Mouse (Mus musculus): ENCODE data around the gene Khnyn. TPM values are rescaled to one million over a fixed set of nuclear protein-coding genes. Genes with fewer than 3 reads are reported as not detected.

The Khnyn gene
- polyA plus RNA-seq, 1 experiment from 2014 or later: 5.1 TPM

DNA sequence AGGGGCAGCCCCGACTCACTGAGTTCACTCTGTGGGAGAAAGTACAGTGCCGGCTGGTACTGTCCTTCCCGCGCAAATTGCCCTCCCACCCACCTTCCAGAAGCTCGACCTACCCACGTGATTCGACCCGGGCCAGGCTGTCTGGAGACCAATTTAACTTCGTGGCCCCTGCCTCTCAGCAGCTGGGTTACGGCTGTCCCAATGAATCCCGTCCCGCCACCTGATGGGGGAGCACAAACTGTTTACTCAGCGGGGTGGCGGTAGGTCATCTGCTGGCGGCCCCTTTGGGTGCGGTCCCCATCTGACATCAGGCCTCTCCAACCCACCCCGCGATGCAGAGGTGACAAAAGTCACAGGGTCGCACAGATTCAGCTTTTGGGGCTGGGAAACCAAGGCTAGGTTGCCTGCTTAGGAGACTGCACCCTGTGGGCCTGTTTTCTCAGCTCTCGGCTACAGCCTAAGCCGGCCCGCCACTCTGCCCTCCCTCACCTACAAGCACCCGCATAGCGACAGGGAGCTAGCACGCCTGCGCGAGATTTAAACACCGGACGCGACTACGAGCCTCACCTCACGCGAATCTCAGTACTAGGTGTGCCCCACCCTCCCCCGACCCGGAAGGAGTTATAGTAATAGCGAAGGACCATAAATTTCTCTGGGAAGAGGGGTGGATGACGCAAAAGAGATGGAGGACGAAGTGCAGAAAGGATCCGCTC lies 15.1 kb downstream of the Khnyn start, which contains the start of gene Sdr39u1:
Gene Sdr39u1 (minus strand): TSS at position 593 of the 713 bp plus-strand sequence.
- Histone ChIP-seq H3K9me3 (ENCODE audit: control insufficient read depth) (no peaks in the 10 kb centered on the region), H3K4me3 (ENCODE audit: low read depth, low read length) (peak within 1 kb of the TSS; percentile 53), H3K27me3 (replicated peaks; ENCODE audit: control insufficient read depth, insufficient read depth, low read length) (no peaks in the 10 kb centered on the region), H3K4me2 (replicated peaks; ENCODE audit: low read depth) (peak within 1 kb of the TSS; percentile 92), H3K27ac (ENCODE audit: low read depth, low read length) (peak within 1 kb of the TSS; percentile 84), H3K36me3 (ENCODE audit: control insufficient read depth, insufficient read depth) (peaks cover 28% of the 10 kb centered on the region), H3K4me1 (replicated peaks; ENCODE audit: control insufficient read depth, insufficient read depth, low read length) (peaks cover 4% of the 10 kb centered on the region), H3K9ac (ENCODE audit: low read depth, low read length) (peak within 1 kb of the TSS; percentile 75)
- under 1% methylated on average over 39 of the region's 39 CpGs for WGBS
- peak; percentile 13; the same call in 1 of the 2 replicates for TF ChIP-seq CTCF (IDR thresholded peaks at IDR 0.05; ENCODE audit: low read depth)
- ATAC-seq: peak; percentile 91

DNA sequence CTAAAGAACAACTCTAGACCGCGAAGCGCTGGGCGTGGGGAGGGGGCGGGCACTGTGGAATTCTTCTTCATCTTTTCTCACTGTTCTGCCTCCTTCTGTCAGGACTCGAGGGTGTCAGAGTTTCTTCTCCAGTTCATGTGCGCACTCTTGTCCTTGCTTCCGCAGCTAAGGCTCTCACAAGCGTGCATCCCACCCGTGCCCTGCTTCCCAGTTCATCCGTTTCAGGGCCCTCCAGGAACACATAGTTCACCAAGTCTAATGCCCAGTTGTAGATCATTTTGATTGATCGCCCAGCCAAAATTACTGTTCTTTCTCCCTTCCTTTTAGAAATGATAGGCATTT lies 15.6 kb downstream of the Khnyn start:
- no peak for TF ChIP-seq CTCF (IDR thresholded peaks at IDR 0.05; ENCODE audit: low read depth)
- Histone ChIP-seq H3K9me3 (ENCODE audit: control insufficient read depth) (no peaks in the 10 kb centered on the region), H3K4me1 (replicated peaks; ENCODE audit: control insufficient read depth, insufficient read depth, low read length) (peaks cover 4% of the 10 kb centered on the region), H3K27ac (ENCODE audit: low read depth, low read length) (peak overlapping the region; percentile 84), H3K9ac (ENCODE audit: low read depth, low read length) (peak overlapping the region; percentile 75; the same call in 1 of the 2 replicates), H3K36me3 (ENCODE audit: control insufficient read depth, insufficient read depth) (peaks cover 22% of the 10 kb centered on the region; the same call in 1 of the 2 replicates), H3K4me2 (replicated peaks; ENCODE audit: low read depth) (peak overlapping the region; percentile 92), H3K4me3 (ENCODE audit: low read depth, low read length) (peak overlapping the region; percentile 53), H3K27me3 (replicated peaks; ENCODE audit: control insufficient read depth, insufficient read depth, low read length) (no peaks in the 10 kb centered on the region)
- WGBS: 5% methylated on average over 12 of the region's 12 CpGs
- ATAC-seq: peak; percentile 1; the same call in 1 of the 2 replicates

DNA sequence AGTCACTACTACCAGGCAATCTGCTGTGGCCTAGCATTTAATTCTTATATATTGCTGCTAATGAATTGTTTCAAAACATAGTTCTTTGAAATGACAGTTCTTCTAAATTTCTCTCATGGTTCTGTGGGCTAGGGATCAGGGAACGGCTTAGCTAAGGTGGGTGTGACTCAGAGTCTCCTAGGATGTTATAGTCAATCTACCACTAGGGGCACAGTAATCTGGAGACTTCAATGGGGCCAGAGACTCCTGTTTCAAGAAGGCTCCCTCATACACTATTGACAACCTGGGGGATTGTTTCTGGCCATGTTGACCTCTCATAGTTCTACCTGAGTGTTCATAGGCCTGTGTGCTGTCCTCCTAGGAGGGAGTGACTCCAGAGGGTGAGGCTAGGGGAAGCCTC lies 20.8 kb downstream of the Khnyn start:
- no peak overlapping the region for H3K4me3 ChIP-seq (ENCODE audit: low read depth, low read length)
- peak; percentile 61 for TF ChIP-seq CTCF (IDR thresholded peaks at IDR 0.05; ENCODE audit: low read depth)
- H3K4me1 ChIP-seq (replicated peaks; ENCODE audit: control insufficient read depth, insufficient read depth, low read length): peaks cover 2% of the 10 kb centered on the region
- H3K9me3 ChIP-seq (ENCODE audit: control insufficient read depth): no peaks in the 10 kb centered on the region
- H3K27ac ChIP-seq (ENCODE audit: low read depth, low read length): no peak overlapping the region
- no peak overlapping the region for H3K4me2 ChIP-seq (replicated peaks; ENCODE audit: low read depth)
- H3K36me3 ChIP-seq (ENCODE audit: control insufficient read depth, insufficient read depth): no peaks in the 10 kb centered on the region
- WGBS: 11% methylated on average over 1 of the region's 1 CpGs
- ATAC-seq: no peak
- no peaks in the 10 kb centered on the region for H3K27me3 ChIP-seq (replicated peaks; ENCODE audit: control insufficient read depth, insufficient read depth, low read length)
- no peak overlapping the region for H3K9ac ChIP-seq (ENCODE audit: low read depth, low read length)

DNA sequence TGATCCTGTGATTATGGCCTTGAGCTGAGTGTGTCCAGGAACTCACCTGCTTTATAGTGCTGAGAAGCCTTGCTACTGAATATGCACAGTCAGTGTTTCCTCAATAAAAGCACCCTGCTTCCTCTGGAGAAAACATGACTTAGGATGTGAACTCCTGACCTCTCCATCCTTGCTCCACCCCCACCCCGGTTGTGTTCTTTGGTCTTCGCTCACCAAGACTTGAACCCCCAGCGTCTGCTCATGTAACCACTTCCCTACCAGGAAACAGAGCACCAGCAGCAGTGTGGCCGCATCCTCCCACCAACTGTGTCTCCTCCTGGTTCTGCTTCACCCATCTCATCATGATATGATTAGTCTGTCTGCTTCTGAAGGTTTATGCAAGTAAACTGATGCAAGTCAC lies 28.7 kb downstream of the Khnyn start:
- Histone ChIP-seq H3K9ac (ENCODE audit: low read depth, low read length) (no peak overlapping the region), H3K4me1 (replicated peaks; ENCODE audit: control insufficient read depth, insufficient read depth, low read length) (no peaks in the 10 kb centered on the region), H3K9me3 (ENCODE audit: control insufficient read depth) (no peaks in the 10 kb centered on the region), H3K4me3 (ENCODE audit: low read depth, low read length) (no peak overlapping the region), H3K27me3 (replicated peaks; ENCODE audit: control insufficient read depth, insufficient read depth, low read length) (no peaks in the 10 kb centered on the region), H3K27ac (ENCODE audit: low read depth, low read length) (no peak overlapping the region), H3K36me3 (ENCODE audit: control insufficient read depth, insufficient read depth) (no peaks in the 10 kb centered on the region), H3K4me2 (replicated peaks; ENCODE audit: low read depth) (no peak overlapping the region)
- WGBS: 40% methylated on average over 4 of the region's 4 CpGs
- no peak for TF ChIP-seq CTCF (IDR thresholded peaks at IDR 0.05; ENCODE audit: low read depth)
- no peak for ATAC-seq

DNA sequence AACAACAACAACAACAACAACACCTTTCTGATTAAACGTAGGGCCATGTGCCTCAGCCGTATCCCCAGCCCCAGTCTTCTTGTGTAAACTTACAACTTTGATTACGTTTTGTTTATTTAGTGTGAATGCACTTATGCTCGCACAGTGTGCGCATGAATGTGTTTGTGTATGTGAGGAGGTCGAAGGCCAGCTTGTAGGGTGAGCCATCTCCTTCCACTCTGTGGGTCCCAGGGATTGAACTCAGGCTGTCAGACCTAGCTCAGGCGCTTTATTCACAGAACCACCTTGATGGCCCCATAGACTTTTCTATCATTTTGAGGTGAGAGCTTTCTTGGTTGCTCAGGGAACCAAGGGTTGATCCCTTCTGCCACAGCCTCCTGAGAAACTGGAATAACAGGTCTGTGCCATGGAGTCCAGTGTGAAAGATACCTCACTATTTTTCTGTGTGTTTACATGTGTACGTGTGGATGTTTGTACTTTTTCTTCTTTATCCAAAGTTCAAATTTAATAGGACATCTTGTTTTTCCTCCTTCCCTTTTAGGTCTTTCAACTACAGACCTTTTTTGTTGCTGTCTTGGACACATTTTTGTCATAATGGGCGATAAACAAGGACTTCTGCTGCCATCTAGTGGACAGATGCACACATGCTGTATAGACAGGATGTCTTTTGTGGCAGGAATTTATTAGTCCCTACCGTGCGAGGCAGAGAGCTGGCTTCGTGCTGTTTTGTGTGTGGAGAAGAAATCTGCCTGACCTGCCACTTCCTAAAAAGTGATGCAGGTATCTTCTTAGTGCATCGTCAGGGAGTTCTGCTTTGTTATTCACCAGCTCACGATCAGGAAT lies 33.7 kb downstream of the Khnyn start:
- no peak overlapping the region for H3K4me3 ChIP-seq (ENCODE audit: low read depth, low read length)
- no peaks in the 10 kb centered on the region for H3K9me3 ChIP-seq (ENCODE audit: control insufficient read depth)
- H3K4me1 ChIP-seq (replicated peaks; ENCODE audit: control insufficient read depth, insufficient read depth, low read length): no peaks in the 10 kb centered on the region
- ATAC-seq: peak; percentile 66
- no peak overlapping the region for H3K9ac ChIP-seq (ENCODE audit: low read depth, low read length)
- no peaks in the 10 kb centered on the region for H3K36me3 ChIP-seq (ENCODE audit: control insufficient read depth, insufficient read depth)
- peak; percentile 95 for TF ChIP-seq CTCF (IDR thresholded peaks at IDR 0.05; ENCODE audit: low read depth)
- WGBS: 16% methylated on average over 14 of the region's 14 CpGs
- no peaks in the 10 kb centered on the region for H3K27me3 ChIP-seq (replicated peaks; ENCODE audit: control insufficient read depth, insufficient read depth, low read length)
- no peak overlapping the region for H3K4me2 ChIP-seq (replicated peaks; ENCODE audit: low read depth)
- H3K27ac ChIP-seq (ENCODE audit: low read depth, low read length): no peak overlapping the region

DNA sequence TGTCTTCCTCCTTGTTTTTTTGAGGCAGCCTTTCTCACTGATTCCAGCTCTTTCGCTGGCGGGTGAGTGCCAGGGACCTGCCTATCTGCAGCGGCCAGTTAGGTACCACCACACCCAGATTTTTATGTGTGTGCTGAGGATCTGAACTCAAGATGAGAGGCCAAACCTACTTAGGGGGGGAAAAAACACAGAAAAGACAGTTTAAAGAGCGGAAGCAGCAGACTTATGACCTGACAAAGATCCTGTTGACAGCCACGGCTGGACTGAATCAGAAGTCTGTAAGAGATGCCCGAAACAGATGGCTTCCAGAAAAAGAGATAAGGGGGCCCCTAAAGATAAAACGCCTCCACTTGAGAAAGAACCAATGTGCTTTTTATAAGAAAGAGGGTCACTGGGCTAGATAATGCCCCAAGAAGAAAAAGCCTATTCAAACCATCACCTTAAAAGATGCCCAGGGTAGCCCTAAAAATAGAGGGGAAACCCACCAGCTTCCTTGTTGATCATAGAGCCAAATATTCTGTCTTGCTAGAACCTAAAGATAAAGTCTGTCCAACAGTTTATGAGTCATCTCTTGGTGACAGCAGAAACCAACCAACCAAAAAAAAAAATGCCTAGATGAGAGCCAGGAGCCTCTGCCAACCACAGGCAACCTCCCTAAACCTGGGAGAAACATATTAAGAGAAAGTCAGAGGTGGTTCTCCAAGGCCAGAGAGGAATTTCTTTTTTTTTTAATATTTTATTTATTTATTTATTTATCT lies 37.9 kb downstream of the Khnyn start:
- Histone ChIP-seq H3K27me3 (replicated peaks; ENCODE audit: control insufficient read depth, insufficient read depth, low read length) (no peaks in the 10 kb centered on the region), H3K4me3 (ENCODE audit: low read depth, low read length) (no peak overlapping the region), H3K9ac (ENCODE audit: low read depth, low read length) (no peak overlapping the region), H3K9me3 (ENCODE audit: control insufficient read depth) (no peaks in the 10 kb centered on the region), H3K4me1 (replicated peaks; ENCODE audit: control insufficient read depth, insufficient read depth, low read length) (no peaks in the 10 kb centered on the region), H3K27ac (ENCODE audit: low read depth, low read length) (no peak overlapping the region), H3K4me2 (replicated peaks; ENCODE audit: low read depth) (no peak overlapping the region), H3K36me3 (ENCODE audit: control insufficient read depth, insufficient read depth) (no peaks in the 10 kb centered on the region)
- 39% methylated on average over 7 of the region's 7 CpGs for WGBS
- TF ChIP-seq CTCF (IDR thresholded peaks at IDR 0.05; ENCODE audit: low read depth): no peak
- ATAC-seq: no peak

All from intestine, postnatal 0 days (tissue).